Mouse (Mus musculus) heart, postnatal 25 days (tissue): ENCODE data around the gene Dbr1. TPM values are rescaled to one million over a fixed set of nuclear protein-coding genes. Genes with fewer than 3 reads are reported as not detected.
A peak's percentile ranks its signal among the peaks of the same experiment; 100 is the strongest.
"Not testable (repeated sequence)": the region's sequence is repeated elsewhere in the genome, so short reads cannot be mapped to it uniquely, and the experiment has no call there.

Experiments
- DNase-seq: peaks from one replicate; pipeline ENCODE4 v3.0.0; 2022; ENCODE audit warnings: low spot score
- intact Hi-C: fragments of 180-260 bp; cut with DNase I; formaldehyde crosslinking; loops from one replicate; pipeline ENCODE4 v1.15.1; 2025
- total RNA-seq, 2 experiments: library from RNA; stranded (reverse); gene quantifications; 2 replicates each; pipeline ENCODE4 v1.2.3; 2021

Gene Dbr1
- total RNA-seq: 1 to 10 TPM; 6.5 to 6.8 TPM

DNA sequence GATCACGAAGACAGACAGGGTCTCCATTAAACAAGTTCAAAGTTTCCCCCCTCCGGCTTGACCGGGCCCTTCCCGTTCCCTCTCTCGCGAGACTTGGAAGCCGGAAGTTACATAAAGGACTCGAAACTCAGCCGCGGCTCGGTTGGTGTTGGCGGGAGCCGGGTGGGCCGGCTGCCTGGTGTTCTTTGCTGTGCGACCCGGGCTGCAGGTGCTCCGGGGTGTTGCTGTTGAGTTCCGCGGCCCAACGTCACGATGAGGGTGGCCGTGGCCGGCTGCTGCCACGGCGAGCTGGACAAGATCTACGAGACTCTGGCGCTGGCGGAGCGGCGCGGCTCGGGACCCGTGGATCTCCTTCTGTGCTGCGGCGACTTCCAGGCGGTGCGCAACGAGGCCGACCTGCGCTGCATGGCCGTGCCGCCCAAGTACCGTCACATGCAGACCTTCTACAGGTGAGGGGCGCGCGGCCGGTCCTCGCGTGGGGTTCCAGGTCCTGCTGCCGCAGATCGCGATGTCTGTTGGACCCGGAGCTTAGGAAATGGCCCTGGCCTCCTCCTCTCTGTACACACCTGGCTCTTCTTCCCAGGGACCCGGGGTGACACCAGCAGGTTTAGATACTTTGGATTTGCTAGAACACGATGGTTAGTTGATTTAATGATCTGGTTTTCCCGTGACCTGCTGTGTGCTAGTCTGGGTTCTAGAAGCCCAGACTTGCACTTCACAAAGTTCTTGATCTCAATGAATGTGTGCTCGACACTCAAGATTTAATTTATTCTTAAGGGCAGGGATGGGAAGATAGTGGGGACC lies at the start of gene Dbr1:
Gene Dbr1 (plus strand): TSS at position 123 of the 804 bp plus-strand sequence.
- intact Hi-C loops: no loop called here
- peak; percentile 85 for DNase-seq

DNA sequence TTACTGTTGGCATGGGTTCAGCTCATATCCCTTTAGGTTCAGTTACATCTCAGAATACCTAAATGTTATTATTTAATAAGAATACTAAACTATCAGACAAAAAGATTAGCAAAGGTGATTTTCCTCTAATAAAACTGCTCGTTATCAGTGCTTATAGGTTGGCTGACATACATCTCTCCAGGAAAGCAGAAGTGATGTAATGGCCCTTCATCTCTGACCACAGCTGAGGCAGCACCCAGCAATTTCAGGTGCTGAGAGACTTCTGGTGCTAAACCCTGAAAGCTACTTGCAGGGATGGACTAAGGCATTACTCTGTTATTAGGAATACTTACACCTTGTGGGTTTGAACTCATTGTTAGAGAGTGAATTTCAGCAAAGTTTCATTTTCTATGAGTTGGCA lies 43.7 kb upstream of the Dbr1 start:
- no peak for DNase-seq
- intact Hi-C loops: no loop called here

DNA sequence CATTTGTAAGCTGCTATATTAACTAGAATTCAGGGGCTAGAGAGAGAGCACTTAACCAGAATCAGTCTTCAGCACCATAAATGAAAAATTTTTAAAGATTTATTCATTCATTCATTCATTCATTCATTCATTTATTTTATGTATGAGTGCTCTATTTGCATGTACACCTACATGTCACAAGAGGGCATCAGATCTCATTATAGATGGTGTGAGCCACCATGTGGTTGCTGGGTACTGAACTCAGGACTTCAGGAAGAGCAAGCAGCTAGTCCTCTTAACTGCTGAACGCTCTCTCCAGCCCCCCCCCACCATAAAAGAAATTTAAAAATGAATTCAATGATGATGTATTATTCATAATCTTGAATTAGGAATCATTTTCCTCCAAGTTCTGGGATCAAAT lies 29.3 kb upstream of the Dbr1 start:
- intact Hi-C loops: no loop called here
- no peak for DNase-seq

DNA sequence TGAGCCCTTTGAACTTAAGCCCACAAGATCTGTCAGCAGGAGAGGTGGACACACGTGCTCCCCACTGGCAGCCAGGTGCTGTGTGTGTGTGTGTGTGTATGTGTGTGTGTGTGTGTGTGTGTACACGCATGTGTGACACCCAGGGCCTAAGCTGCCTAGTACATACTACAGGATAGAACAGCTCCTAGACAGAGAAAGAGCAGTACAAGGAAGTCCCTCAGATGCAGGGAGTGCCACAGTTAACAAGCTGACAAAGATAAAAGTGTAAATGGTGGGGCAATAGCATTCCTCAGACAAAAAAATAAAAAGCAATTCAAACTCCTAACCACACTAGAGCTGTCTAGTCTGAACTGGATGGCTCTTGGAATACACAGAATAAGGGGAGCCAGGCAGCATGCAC lies 23.5 kb upstream of the Dbr1 start:
- intact Hi-C loops: no loop called here
- DNase-seq: no peak

DNA sequence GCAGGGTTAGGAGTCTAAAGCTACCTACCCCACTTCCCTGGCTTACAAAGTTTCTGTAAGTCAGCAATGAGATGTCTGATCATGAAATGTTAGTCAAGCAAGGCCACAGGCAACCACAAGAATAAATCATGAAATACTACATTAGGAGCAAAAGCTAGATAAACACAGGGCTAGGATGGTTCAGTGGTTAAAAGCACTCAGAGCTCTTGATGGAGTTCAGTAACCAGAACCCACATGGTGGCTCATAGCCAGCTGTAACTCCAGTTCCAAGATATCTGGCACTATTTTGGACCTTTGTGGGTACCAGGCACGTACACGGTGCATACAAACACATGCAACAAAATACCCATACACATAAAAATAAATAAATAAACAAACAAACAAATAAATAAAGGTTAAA lies 22.6 kb upstream of the Dbr1 start:
- no peak for DNase-seq
- intact Hi-C loops: no loop called here

DNA sequence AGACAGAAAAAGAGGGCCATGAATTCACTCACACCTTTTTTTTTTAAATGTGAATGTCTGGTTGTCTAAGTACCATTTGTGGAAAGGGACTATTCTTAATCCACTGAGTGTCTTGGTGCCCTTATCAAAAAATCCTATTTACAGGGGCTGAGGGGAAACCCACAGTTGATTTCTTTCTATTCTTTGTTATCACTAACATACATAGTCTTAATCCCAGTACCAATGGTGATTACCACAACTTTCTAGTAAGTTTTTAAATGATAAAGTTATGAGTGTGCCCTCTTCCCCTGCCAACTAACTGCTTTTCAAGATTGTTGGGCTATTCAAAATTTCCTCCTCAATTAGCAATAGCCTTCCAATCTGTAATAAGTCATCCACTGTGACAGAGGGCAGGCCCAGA lies 21.5 kb upstream of the Dbr1 start:
- DNase-seq: no peak
- intact Hi-C loops: no loop called here

DNA sequence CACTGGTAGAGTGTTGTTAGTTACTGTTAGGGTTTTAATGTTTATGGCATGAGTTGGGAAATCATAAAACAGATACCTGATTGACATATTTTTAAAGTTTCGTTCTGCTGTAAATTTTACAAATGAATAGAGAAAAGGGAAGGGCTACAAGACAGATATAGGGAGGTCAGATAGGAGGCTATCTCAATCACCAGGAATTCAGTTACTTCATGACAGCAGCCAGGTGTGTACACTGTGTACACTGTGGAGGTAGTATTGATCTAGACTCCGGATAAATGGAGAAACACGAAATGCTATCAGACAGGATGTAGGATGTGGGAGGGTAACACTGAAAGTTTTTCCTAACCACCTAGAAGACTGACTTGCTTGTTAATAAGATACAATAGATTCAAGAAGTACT lies 20.3 kb upstream of the Dbr1 start:
- intact Hi-C loops: no loop called here
- DNase-seq: no peak

DNA sequence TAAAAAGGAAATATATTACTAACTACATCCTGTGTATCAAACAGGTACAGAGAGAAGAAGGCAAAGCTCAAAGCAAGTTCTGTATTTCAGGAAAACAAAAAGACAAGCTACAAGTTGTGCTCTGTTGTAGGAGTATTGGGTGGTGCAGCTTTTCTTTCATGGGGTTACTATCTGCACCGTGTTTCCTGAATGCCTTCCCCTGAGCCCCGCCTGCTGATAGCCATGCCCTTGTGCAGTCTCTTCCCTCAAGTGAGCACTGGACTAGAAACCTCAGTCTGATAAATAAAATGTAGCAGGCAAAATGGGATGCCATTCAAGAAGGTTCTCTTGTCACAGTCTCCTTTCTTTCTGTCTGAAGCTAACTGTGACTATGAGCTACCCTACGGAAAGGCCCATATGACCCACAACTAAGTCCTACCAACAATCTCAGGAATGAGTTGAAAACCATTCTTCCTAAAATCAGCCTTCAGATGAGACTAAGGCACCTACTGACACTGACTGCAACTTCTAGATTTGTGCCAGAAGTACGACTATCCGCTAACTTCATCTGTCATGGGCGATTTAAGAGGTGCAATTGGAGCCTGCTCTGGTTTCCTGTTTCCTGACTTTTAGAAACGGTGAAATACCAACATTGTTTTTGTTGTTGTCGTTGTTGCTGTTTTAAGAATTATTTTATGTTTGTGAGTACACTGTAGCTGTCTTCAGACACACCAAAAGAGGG lies 17.9 kb upstream of the Dbr1 start:
- DNase-seq: no peak
- intact Hi-C loops: no loop called here

DNA sequence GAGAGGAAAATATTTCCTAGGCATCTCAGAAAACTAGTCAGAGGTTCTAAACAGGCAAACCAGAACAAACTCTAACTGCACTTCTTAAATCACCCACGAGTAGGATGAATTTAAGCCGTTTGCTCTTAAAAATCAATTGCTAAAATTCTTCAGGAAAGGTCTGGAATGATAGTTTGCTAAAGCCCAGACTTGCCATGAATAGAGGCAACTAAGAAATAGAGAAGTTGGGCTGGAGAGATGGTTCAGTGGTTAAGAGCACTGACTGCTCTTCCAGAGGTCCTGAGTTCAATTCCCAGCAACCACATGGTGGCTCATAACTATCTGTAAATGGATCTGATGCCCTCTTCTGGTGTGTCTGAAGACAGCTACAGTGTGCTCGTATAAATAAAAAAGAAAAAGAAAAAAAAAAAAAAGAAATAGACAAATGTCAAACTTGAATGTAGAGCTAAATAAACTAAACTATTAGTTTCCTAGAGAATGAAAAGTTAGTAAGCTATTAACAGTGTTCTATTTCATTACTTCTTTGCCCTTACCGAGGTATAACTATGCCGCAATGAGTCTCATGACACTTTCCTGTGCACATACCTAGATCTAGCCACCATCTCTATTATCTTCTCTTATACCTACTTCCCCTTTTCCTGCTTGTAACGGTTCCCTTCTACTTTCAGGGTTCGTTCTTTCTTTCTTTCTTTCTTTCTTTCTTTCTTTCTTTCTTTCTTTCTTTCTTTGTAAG lies 16.6 kb upstream of the Dbr1 start:
- intact Hi-C loops: no loop called here
- DNase-seq: no peak

DNA sequence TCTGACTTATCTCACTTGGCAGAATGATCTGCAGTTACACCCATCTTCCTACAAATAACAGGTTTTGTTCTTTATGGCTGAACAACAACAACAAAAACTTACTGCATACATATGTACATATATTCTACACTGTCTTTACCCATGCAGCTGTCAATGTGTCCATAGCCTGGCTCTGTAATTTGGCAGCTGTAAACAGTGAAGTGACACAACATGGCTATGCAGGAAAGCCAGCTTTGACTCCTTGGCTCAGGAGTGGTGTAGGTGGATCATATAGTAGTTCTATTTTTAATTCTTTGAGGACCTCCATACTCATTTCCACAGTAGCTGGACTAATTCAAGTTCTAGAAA lies 16.1 kb upstream of the Dbr1 start:
- DNase-seq: no peak
- intact Hi-C loops: no loop called here

DNA sequence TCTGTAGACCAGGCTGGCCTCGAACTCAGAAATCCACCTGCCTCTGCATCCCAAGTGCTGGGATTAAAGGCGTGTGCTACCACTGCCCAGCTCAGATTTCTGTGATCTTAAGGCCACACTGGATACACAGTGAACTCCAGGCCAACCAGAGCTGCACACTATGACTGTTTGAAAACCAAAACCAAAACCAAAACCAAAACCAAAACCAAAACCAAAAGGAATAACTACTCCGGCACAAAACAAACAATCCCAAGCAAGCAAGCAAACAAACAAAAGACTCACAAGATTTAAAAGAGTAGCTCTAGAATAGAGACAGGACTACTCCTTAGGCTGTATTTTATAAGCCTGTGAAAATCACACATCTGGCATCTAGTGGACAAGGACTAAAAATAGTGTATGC lies 15.2 kb upstream of the Dbr1 start:
- intact Hi-C loops: no loop called here
- no peak for DNase-seq

DNA sequence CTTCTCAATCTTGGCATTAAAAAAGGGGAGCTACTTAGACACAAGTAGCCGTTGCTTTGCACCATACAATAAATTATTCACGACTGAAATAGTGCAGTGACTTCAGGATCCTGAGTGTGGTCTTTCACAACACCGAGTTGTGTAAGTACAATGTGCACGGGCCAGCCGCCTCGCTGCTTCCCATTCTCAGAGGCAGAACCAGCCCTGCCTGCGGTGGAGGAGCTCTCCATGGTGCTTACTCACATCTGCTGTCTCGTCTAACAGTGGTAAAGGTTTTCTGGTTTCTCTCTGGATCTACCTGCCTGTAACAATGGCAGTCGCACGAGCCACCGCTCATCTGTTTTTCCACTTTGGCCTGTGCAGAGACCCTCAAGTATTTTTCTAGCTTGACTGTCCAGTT lies 11.9 kb upstream of the Dbr1 start:
- intact Hi-C loops: no loop called here
- no peak for DNase-seq

DNA sequence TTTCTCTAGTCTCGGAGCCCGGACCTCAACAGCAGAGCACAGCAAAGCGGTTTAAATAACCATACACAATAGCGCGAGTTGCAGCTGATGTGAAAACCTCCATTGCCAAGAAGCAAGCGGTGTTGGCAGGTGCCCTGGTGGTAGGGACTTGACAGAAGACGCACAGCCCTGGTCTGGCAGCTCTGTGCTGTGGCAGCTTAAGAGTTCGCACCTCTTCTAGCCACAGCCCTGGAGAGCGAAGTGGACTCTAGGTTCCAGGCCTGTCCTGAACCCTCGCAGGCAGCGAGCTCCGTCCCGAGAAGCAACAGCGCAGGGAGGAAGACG lies 7.6 kb upstream of the Dbr1 start:
- intact Hi-C loops: no loop called here
- DNase-seq: no peak

DNA sequence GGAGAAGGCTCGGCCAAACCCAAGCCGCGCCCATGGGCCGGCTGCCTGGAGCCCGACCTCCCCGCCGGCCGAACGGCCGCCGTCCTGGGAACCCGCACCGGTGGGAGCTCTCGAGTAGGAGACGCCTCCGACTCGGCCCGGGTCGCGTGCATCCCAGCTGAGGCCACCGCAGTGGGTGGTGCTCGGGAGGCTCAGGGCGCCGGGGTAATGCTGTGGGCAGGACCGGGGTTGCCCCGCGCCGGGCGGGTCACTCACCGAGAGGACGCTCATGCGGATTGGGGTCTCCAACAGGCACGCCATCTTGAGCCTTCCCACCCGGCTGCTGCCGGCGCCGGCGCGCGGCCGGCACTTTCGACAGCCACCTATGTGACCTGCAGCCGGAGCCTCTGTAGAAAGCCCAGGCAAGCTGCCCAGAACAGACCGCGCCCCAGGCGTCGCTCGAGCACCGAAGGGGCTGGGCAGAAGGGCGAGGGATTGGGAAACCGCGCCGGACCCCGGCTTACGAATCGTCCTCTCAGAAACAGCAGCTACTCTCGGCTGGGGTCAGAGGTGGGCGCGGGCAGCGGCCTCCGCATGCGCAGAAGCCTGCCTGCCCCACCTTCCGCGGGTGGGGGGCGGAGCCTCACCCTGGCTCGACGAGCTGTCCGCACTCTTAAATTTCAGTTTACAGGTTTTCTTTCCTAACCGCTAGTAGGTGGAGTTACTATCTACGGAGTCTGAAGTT lies 7.1 kb upstream of the Dbr1 start, which contains the start of gene Armc8:
Gene Armc8 (minus strand): TSS at position 553 of the 724 bp plus-strand sequence.
- DNase-seq: peak; percentile 82
- intact Hi-C loops: no loop called here

DNA sequence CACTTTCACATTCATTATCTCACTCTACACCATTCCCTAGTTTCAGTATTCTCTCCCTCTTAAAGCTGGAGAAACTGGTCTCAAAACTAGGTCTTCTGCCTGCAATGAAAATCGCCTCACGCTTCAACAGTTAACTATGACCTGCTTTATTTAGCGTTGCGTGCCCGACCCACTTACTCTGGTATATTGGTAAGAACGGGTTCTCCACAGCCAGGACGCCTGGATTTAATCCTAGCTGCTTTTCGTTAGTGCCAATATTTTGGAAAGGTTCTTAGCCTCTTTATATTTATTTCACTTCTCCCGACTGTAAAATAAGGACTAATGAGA lies 6.6 kb upstream of the Dbr1 start:
- intact Hi-C loops: no loop called here

DNA sequence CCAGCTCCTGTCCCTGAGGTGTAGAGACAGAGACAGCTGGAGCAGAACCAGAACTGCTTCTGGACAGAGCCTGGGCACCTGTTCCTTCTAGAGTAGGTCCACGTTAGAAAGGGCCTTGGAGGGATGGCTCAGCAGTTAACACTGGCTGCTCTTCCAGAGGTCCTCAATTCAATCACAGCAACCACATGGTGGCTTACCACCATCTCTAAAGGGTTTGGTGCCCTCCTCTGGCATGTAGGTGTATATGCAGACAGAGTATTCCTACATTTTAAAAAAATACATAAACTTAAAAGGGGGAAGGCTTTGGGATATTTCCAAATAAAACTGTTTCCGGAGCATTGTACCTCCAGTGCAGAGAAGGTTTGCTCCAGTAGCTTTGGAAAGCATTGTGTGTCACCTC lies 5.1 kb downstream of the Dbr1 start:
- no peak for DNase-seq
- intact Hi-C loops: loop anchor here (1.0 to 5.0 kb wide), 2 partner anchors 63 to 111 kb away; no protein-coding TSS in a partner anchor

More for the DNA sequence above, 6.6 kb upstream of the Dbr1 start:
- DNase-seq: no peak

DNA sequence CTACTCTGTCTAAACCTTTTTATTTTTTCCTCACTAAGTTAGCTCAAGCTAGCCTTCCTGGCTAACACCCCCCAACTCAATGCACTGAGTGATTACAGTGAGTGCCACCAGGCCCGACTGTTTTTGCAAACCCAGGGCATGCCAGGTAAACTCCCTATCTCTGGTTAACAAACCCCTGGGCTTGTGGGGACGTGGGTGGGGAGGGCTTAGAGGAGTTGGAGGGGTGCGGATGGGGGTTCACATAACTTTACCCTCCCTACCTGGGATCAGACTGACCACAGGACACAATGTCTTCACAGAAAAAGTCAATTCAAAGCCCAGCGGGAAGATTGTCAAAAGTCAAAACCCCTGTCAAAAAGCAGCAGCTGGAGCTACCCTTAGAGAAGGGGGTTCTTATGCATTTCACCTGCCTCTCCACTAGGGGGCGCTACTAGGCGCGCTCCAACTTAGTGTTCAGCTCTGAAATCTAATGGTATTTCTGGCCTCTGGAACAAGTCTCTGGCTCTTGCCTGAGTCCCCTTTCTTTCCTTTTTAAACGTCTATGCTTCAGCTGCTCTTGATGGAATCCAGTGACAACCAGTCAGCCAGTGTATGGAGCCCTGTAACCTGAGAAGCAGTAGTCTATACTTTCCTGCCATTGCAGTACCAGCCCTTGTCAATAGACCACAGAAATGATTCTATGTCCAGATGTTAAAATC lies 12.1 kb downstream of the Dbr1 start:
- intact Hi-C loops: loop anchor here (1.0 kb wide), 1 partner anchor 75 kb away; no protein-coding TSS in a partner anchor
- DNase-seq: no peak

DNA sequence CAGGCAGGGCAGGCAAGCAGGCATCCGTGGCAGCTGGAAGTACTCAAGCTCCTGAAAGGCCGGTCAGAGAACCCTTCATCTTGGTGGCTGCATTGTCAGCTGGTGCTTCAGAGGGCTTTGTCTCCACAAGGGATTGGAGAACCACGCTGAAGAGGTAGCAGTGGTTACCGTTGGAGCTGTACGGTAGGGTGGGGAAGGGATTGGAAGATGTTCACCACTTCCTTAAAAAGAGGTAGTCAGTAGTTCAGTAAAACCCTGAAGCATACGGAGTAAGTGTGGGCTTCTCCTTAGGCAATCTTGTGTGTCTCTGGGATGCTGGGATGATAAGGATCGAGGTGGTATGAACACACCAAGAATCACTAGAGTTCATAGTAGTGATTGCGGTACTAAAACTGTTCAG lies 15.5 kb downstream of the Dbr1 start:
- intact Hi-C loops: no loop called here

DNA sequence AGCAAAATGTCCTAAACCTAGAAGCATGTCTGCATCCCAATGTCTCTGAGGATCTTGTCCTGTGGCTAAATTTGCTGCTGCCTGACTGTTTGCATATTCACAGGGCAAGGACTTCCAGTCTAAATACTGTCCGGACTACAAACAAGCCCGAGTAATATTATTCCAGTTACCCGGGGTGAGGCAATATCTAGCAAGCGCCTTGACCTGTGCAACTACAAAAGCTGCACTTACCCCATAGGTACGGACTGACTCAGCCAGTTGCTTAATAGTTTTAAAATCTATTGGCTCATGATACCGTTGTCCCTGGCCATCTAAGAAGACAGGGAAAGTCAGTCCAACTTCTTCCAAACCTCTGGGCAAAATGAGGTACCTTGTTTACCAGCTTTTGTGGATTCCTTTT lies 23.5 kb downstream of the Dbr1 start:
- DNase-seq, intact Hi-C loops: not testable (repeated sequence)

More for the DNA sequence above, 15.5 kb downstream of the Dbr1 start:
- no peak for DNase-seq

DNA sequence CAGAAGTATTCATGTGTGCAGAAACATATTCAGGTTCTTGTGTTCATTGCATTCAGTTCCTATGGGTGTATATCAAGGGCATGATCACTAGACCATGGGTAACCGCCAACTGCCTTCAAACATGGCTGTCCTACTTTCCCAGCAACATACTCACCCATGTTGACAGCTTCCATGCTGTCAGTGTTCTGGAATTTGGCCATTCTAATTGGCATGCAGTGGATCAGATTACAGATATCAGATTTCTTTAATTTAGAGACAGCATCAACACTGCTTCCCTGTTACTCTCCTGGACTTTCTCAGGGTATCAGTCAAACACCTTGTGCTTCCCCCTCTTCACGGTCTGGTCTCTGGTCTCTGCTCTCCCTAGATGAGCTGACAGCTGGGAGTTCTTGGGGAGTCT lies 28.0 kb downstream of the Dbr1 start:
- no peak for DNase-seq
- intact Hi-C loops: no loop called here
